25 mouse cellular contexts compared by ENCODE assay signal in the genomic region with DNA sequence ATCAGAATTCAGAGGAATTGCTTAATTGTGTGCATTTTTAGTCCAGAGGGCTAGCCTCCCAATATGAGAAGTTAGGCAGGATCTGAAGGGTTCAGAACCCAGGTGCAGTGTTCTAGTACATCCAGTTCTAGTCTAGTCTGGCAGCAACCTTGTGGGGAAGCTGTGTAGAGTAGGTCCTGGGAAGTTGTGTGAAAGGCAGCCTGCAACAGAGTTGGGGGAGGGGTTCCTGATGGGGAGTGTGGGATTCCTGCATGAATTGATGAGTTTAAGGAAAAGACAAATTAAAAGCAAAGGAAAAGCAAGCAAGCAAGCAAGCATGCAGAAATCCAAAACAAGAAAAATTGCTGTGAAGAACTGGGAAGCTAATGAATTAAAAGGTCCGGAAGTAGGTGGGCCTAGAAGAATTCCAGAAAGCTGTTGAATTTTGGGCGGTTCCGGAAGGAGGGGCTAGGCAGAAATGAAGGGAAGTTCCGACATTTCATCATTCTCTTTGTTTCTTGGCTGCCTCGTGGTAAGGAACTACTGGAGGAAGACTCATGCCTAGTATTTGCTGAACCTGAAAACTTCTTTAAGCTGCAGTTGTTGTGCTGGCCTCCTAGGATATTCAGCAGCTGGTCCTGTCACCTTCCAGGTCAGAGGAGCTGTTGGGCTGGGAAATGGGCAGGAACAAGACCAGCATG.
DNase-seq lines count a peak whose midpoint lies in the region; ATAC-seq lines count a peak whose summit lies in the region.
"Had no signal": no experiment of that assay in that cellular context is flagged by ENCODE, and none has a peak within 500 bp of the region (broad histone marks: within the 10 kb centered on the region; RNA-seq: fewer than 3 reads in every experiment).

No protein-coding gene starts in this region.

- H3K27ac ChIP-seq in heart, embryonic 11.5 days (ENCODE audit: low read depth, low read length), result no peak overlapping the region
- H3K27ac ChIP-seq in forebrain, embryonic 15.5 days (replicated peaks), result no peak overlapping the region
- no peak overlapping the region for H3K27ac ChIP-seq in neural tube, embryonic 15.5 days (replicated peaks)
- H3K27ac ChIP-seq: forebrain, embryonic 13.5 days; heart, adult 2 months; heart, embryonic 10.5 days; hindbrain, embryonic 12.5 days; hindbrain, embryonic 15.5 days had no signal

- no peak overlapping the region for H3K4me3 ChIP-seq in heart, embryonic 11.5 days (ENCODE audit: low read depth, low read length)
- H3K4me3 ChIP-seq in forebrain, embryonic 15.5 days, result no peak overlapping the region
- no peak overlapping the region for H3K4me3 ChIP-seq in neural tube, embryonic 15.5 days (replicated peaks)
- H3K4me3 ChIP-seq: forebrain, embryonic 13.5 days; heart, adult 2 months; heart, embryonic 10.5 days; hindbrain, embryonic 12.5 days; hindbrain, embryonic 15.5 days had no signal

- no peaks in the 10 kb centered on the region for H3K4me1 ChIP-seq in heart, embryonic 11.5 days (ENCODE audit: control insufficient read depth, insufficient read depth, low read length)
- H3K4me1 ChIP-seq in forebrain, embryonic 15.5 days, result no peaks in the 10 kb centered on the region
- no peaks in the 10 kb centered on the region for H3K4me1 ChIP-seq in neural tube, embryonic 15.5 days
- H3K4me1 ChIP-seq: forebrain, embryonic 13.5 days; heart, embryonic 10.5 days; hindbrain, embryonic 12.5 days; hindbrain, embryonic 15.5 days had no signal

- ATAC-seq in heart, embryonic 11.5 days (replicated peaks; ENCODE audit: insufficient number of reproducible peaks, low FRiP score, low TSS enrichment), result no peak
- no peak for ATAC-seq in erythroid progenitor cell, adult 5-6 weeks (replicated peaks; ENCODE audit: low FRiP score, poor library complexity, severe bottlenecking)
- no peak for ATAC-seq in forebrain, embryonic 15.5 days (replicated peaks)
- no peak for ATAC-seq in neural tube, embryonic 15.5 days (ENCODE audit: low FRiP score)
- ATAC-seq: activated CD4-positive, CD25-positive, alpha-beta regulatory T cell, adult 4 months; CD4-positive, CD25-positive, alpha-beta regulatory T cell, adult 4 months; forebrain, embryonic 13.5 days; forebrain, postnatal 0 days; intestine, postnatal 0 days; Patski had no signal

- no peak overlapping the region for H3K4me2 ChIP-seq in heart, embryonic 11.5 days
- no peak overlapping the region for H3K4me2 ChIP-seq in forebrain, embryonic 15.5 days (replicated peaks)
- no peak overlapping the region for H3K4me2 ChIP-seq in neural tube, embryonic 15.5 days
- H3K4me2 ChIP-seq: forebrain, embryonic 13.5 days; hindbrain, embryonic 12.5 days; hindbrain, embryonic 15.5 days had no signal

- no peaks in the 10 kb centered on the region for H3K9me3 ChIP-seq in heart, embryonic 11.5 days (replicated peaks; ENCODE audit: control insufficient read depth, low read length)
- peaks cover 16% of the 10 kb centered on the region for H3K9me3 ChIP-seq in forebrain, embryonic 15.5 days
- H3K9me3 ChIP-seq in neural tube, embryonic 15.5 days (replicated peaks), result no peaks in the 10 kb centered on the region; the same call in 1 of the 2 replicates
- H3K9me3 ChIP-seq: heart, embryonic 10.5 days; hindbrain, embryonic 12.5 days had no signal

- no peaks in the 10 kb centered on the region for H3K27me3 ChIP-seq in heart, embryonic 11.5 days (ENCODE audit: control insufficient read depth, insufficient read depth, low read length)
- H3K27me3 ChIP-seq in forebrain, embryonic 15.5 days, result no peaks in the 10 kb centered on the region
- H3K27me3 ChIP-seq in neural tube, embryonic 15.5 days (replicated peaks), result no peaks in the 10 kb centered on the region
- H3K27me3 ChIP-seq: forebrain, embryonic 13.5 days; hindbrain, embryonic 12.5 days; hindbrain, embryonic 15.5 days; Patski had no signal

- 63% methylated on average over 5 of the region's 5 CpGs for WGBS in heart, embryonic 11.5 days (ENCODE audit: insufficient replicate concordance)
- WGBS in forebrain, embryonic 15.5 days, result 78% methylated on average over 5 of the region's 5 CpGs
- WGBS in neural tube, embryonic 15.5 days, result 83% methylated on average over 5 of the region's 5 CpGs

- peak; percentile 79 for DNase-seq in heart, adult 11 months
- peak; percentile 65 for DNase-seq in ES-CJ7 (ENCODE audit: low read depth, low spot score)
- peak; percentile 93 for DNase-seq in R1 (ENCODE audit: low read depth, low spot score)
- no peak for DNase-seq in right cerebral cortex, postnatal 4 days
- DNase-seq: adrenal gland, postnatal 10 days; adrenal gland, postnatal 36 days; cerebellum, adult 18-20 months; cerebellum, adult 9-10 months; cerebellum, postnatal 14 days; forebrain, postnatal 0 days; gastrocnemius, postnatal 25 days; heart, adult 2 months; kidney, adult 2 months had no signal

- H3K36me3 ChIP-seq in heart, embryonic 11.5 days (ENCODE audit: control insufficient read depth, insufficient read depth, low read length), result no peaks in the 10 kb centered on the region
- no peaks in the 10 kb centered on the region for H3K36me3 ChIP-seq in forebrain, embryonic 15.5 days
- no peaks in the 10 kb centered on the region for H3K36me3 ChIP-seq in neural tube, embryonic 15.5 days
- H3K36me3 ChIP-seq: heart, embryonic 10.5 days; hindbrain, embryonic 12.5 days; hindbrain, embryonic 15.5 days had no signal

- no peak overlapping the region for H3K9ac ChIP-seq in heart, embryonic 11.5 days (ENCODE audit: low read depth, low read length)
- H3K9ac ChIP-seq in forebrain, embryonic 15.5 days (replicated peaks), result no peak overlapping the region
- no peak overlapping the region for H3K9ac ChIP-seq in neural tube, embryonic 15.5 days (replicated peaks)
- H3K9ac ChIP-seq: forebrain, embryonic 13.5 days; forebrain, postnatal 0 days; hindbrain, embryonic 12.5 days; hindbrain, embryonic 15.5 days had no signal
